Mouse (Mus musculus): Measurements from ENCODE around the gene Ap1s1. TPM values are rescaled to one million over a fixed set of nuclear protein-coding genes. Genes with fewer than 3 reads are reported as not detected.
A peak's percentile ranks its signal among the peaks of the same experiment; 100 is the strongest.

Gene Ap1s1
- polyA plus RNA-seq (2017; shearing (Covaris generic)) = 100 to 1,000 TPM in 1 of 3 experiments, 10 to 100 TPM in 2; 66.7 to 117 (median 68.0) TPM

- ATAC-seq = peak; percentile 92
These were observed at the start of gene Ap1s1 for GRCm38 (mm10) chr5:137045402-137046323. Gene Ap1s1 (minus strand): TSS chr5:137046135.

DNA sequence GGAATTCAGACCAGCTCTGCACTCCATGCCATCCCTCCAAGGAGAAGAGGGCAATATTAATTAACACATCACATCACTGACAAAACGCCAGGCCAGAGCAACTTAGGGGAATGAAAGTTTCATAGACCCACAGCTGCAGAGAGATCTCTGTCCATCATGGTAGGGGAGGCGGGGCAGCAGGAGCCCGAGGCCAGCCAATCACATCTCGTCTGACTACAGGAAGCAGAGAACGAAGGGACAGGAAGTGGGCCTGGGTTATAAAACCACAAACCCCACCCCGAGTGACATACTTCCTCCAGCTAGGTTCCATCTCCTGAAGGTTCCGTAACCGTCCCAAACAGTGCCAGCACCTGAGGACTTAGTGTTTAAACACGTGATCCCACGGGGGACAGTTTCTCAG is 49.2 kb upstream of the Ap1s1 start:
- ATAC-seq = no peak

DNA sequence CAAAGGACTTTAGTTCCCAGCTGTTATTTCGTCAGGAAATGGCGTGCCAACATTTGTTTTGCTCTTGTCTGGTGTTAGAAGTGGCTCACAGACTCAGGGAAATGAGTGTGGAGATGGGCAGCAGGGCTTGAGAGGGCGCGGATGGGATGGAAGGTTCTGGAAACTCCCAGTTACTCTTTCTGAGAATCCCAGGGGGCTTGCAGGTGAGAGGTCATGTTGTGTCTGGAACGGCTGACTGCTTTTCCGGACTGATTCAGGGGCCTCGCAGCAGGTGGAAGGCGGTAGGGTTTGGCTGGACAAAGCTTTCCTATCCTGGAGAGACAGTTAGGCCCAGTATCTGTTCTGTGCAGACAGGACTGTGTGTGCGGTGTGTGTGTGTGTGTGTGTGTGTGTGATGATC is 47.8 kb upstream of the Ap1s1 start:
- ATAC-seq = no peak

DNA sequence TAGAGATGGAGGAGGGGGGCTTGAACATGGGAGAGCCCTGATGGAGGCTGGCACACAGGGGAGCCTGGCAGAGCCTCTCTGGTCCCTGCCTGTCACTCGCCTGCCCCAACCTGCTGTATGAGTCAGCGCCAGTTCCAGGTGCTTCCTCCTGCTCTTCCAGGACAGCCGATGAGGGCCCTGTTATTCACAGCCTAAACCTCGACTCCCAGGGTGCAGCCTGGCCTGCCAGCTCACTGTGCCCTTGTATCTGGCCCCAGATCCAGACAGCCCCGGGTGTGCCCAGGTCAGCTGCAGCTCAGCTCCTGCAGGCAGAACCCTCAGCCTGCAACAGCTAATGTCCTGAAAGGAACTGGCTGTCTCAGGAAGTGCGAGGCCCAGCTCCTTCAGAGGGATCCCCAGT is 45.6 kb upstream of the Ap1s1 start:
- no peak for ATAC-seq

- no peak for ATAC-seq
These were observed 44.9 kb upstream of the Ap1s1 start for GRCm38 (mm10) chr5:137090870-137091269.

DNA sequence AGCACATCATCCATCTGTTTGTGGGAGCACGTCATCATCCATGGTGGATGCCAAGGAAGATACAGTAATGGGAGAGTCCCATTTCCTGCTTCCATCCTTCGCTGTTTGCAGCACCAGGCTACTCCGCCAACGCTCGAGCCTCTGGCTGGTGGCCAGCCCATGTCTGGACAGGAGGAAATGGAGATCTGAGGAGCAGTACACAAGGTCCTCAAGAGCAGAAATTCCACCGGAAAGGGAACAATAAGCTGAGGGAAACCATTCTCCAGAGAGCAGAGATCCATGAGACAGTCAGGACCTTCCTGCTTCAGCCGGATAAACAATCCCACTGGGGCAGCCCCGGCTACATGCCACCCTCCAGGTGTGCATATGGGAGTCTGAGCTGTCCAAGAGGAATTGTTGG is 41.5 kb upstream of the Ap1s1 start:
- ATAC-seq = no peak

DNA sequence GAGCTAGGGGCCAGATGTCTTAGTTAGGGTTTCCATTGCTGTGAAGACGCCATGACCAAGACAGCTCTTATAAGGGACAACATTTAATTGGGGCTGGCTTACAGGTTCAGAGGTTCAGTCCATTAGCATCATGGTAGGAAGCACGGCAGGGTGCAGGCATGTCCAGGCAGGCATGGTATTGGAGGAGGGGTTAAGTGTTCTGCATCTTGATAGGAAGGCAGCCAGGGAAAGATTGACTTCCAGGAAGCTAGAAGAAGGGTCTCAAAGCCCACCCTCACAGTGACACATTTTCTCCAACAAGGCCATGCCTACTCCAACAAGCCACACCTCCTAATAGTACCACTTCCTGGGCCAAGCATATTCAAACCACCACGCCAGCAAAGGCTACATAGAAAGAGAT is 39.8 kb upstream of the Ap1s1 start:
- ATAC-seq = no peak

DNA sequence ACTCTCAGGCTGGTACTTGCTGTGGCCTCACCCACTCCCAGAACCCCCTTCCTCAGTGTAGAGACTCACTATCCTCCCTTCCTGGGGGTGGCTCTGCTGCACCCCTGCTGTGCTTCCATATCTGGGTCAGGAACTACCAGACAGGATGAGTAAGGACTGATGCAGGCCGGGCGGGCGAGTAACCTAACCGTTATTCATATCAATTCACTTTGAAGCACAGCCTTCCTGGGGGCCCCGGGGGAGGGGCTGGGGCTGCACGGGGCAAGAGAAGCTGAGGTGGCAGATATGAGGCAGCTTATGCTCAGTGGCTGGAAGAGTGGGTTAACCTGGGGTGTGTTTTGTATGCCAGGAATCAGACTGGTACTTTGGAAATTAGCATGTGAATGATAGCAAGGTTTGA is 39.1 kb upstream of the Ap1s1 start:
- ATAC-seq = no peak

- no peak for ATAC-seq
These were observed 37.1 kb upstream of the Ap1s1 start for GRCm38 (mm10) chr5:137083051-137083450.

DNA sequence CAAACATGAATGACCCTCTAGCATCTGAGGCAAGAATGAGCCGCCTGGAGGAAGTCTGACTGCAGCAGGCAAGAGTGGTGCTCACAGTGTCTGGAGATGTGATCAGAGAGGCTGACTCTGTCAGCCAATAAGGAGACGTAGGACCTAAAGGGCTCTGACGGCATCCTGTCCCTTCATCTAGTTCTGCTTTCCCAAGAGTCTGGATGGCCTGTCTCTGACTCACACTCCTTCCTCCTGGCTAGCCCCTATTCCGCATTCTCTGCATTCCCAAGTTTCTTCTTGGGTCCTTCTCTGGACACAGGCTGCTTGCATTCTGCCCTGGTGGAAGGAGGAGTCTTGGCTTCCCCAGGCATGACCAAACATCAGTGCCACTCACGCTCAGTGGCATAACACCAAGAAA is 33.9 kb upstream of the Ap1s1 start:
- ATAC-seq = no peak

- ATAC-seq = no peak
These were observed 32.7 kb upstream of the Ap1s1 start for GRCm38 (mm10) chr5:137078616-137079015.

DNA sequence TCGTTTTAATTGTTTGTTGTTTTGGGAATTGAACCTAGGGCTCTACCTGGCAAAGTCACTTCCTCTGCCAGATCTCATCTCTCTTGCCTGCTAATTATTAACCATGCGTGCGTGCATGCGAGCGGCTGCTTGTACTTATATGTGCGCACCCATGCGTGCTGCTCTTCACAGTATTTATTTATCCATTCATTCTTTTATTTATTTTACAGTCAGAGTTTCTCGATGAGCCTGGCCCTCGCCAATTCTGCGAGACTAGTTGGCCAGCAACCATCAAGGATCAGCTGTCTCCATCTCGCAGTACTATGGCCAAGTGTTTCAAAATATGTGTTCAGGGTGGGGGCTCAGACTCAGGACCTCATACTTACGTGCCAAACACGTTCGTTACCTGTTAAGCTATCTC is 32.1 kb upstream of the Ap1s1 start:
- ATAC-seq = no peak

- no peak for ATAC-seq
These were observed 31.3 kb upstream of the Ap1s1 start for GRCm38 (mm10) chr5:137077187-137077586.

GRCm38 (mm10) chr5:137076191-137076930 is 30.4 kb upstream of the Ap1s1 start:
- ATAC-seq = no peak

- ATAC-seq = no peak
These were observed 29.8 kb upstream of the Ap1s1 start for GRCm38 (mm10) chr5:137075726-137076125.

DNA sequence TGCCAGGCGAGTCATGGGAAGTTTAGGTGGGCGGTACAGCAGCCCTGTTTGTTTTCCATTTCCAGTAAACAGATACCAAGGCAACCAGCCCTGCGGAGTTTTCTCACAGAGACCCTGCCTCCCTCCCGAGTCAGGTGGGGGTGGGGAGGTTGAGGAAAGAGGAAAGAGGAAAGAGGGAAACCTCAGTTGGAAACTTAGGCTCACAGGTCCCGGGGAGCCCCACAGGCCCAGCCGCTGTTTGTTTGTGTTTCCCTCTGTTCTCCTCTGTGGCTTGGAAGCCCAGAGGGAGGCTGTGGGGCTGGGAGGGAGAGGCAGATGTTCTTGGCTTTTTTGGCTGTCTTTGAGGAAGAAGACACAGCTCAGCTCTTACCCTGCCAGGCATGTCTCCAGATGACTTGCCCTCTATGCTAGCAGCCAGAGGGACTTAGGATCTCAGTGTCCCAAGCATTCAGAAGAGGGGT is 28.3 kb upstream of the Ap1s1 start:
- ATAC-seq = no peak

DNA sequence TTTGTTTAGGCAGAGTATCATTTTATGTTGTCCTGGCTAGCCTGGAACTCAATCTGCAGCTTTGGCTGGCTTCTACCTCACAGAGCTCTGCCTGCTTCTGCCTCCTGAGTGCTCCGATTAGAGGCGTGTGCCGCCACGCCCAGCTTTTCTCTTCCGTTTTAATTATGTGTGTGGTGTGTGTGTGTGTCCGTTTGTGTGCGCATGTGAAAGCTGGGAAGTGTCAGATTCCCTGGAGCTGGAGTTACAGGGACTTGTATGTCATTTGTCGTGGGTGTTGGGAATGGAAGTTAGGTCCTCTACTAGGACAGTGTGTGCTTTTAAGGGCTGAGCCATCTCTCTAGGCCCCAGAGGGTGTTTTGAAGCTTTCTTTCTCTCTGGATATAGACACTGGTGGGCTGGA is 27.2 kb upstream of the Ap1s1 start:
- ATAC-seq = no peak

DNA sequence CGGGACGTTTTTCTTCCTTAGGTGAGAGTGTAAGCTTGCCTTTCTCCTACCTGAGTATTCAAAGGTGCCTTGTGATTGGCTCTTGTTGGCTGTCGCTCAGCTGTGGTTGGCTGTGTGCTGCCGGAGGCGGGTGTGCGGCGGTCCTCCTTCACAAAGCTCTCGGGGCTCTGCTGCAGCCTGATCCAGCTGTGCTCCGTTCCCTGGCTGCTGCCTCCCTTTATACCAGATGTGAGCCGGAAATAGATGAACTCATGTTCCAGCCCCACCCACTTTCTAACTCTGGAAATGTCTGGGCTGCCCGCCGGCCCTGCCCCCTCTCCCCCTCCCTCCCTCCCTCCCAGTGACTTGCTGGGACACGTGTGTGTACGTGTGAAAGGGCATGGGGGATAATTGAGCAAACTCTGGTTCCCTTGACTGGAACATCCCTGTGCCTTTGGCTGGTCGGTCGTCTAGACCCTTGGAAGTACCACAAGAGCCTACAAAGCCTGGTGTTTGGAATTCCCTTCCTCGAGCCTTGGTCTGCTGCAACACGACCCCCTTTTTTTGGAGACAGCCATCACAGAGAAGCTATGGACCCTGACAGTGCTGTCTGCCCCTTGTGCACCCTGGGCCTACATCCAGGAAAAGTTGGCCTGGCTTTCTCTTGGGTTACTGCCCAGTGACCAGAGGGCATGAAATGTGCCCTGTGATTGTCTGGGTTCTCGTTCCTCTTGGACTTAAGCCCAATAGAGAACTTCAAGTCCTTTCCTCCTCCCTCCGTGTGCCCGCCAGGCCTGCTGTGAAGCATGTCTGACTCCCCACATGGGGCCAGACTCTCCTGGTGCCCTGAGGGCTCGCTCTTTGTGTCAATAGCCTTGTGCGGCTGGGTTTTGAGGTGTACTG is 26.4 kb upstream of the Ap1s1 start, which contains the start of gene Serpine1:
Gene Serpine1 (minus strand): TSS at position 190 of the 882 bp plus-strand sequence.
- peak; percentile 56 for ATAC-seq

DNA sequence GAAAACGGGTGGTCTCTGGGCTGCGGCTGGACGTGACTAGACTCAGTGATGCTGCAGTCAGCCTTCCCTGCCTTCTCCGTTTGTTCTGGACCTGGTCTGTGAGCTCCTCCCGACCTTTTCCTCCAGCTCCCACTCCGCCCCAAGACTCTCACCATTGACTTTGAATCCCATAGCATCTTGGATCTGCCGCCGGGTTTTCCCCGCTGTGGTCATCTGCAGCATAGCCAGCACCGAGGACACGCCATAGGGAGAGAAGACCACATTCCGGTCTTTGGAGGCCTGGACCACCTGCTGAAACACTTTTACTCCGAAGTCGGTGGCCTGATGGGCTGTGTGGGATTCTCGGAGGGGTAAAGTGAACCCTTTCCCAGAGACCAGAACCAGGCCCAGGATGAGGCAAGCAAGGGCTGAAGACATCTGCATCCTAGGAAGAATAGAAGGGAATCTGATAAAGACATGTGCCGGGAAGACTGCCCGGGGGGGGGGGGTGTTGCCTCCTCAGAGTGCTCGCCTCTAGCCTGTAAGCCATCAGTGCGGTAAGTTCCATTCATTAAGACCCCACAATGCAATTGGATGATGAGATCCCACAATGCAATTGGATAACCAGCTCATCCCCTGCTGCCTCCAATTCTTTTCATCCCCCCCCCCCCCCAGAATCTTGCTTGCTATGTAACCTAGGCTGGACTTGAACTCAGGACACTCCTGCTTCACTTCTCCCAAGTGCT is 25.1 kb upstream of the Ap1s1 start:
- ATAC-seq = no peak

DNA sequence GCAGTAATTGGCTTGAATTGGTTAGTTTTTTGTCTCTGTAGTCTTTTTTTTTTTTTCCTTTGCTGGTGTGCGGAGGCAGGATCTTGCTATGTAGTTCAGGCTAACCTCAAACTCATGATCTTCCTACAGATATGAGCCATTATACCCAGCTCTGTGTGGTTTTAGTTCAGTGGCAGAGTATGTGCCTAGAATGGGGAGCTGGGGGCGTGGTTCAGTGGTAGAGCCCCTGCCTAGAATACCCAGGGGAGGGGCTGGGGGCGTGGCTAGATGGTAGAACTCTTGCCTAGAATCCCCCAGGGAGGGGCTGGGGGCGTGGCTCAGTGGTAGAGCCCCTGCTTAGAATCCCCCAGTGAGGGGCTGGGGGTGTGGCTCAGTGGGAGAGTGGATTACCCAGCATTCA is 22.8 kb upstream of the Ap1s1 start:
- no peak for ATAC-seq

DNA sequence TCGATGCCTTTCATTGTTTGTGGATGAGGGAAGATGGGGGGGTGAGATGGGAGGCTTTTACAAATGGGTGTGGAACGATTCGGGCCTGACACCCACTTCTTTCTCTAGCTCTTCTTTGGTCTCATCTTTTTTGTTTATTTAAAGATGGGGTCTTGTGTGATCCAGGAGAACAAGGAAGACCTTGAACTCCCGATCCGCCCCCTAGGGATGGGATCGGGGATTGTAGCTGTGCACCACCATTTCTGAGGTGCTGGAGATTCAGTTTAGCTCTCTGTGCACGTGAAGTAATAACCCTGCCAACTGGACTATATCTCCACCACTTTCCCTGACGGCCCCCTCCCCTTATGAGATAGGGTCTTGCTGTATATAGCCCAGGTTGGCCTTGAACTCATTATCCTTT is 20.0 kb upstream of the Ap1s1 start:
- ATAC-seq = no peak

DNA sequence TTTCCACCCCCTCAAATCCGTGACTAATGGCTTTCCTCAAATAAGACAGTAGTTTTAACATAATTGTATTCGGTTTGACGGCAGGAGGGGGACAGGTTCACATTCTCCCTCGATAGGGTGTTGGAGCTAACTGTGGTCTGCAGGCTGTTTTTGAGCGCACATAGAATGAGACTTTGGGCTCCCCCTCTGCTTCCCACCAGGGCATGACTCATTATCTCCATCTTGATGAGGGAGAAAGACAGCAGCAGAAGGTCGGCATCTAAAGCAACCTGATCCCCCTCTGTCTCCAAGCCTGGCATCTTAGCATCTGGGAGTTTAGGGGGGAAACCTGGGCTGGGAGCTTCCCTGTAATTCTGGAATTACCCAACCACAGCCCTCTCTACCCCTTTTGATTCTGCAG is 19.5 kb upstream of the Ap1s1 start:
- ATAC-seq = no peak

Measured in inflammation-experienced regulatory T-cells, adult 6 months (primary cell).